Mouse (Mus musculus) midbrain, postnatal 0 days (tissue): ENCODE measurements around the gene Idh3a. TPM values are rescaled to one million over a fixed set of nuclear protein-coding genes. Genes with fewer than 3 reads are reported as not detected.
A peak's percentile ranks its signal among the peaks of the same experiment; 100 is the strongest.
"Not testable (repeated sequence)": the region's sequence is repeated elsewhere in the genome, so short reads cannot be mapped to it uniquely, and the experiment has no call there.

ENCODE experiments used
- ATAC-seq: fragments of 200-750 bp; cut with Nextera tagmentation; 2 replicates; pipeline ENCODE4 v1.8.0; 2017; ENCODE audit warnings: moderate number of reproducible peaks, mild to moderate bottlenecking, moderate TSS enrichment, moderate library complexity; ENCODE audit not compliant: low FRiP score
- DNase-seq: peaks from one replicate; pipeline ENCODE4 v3.0.0-alpha.2; 2015; ENCODE audit warnings: low spot score
- H3K27ac ChIP-seq: fragments of 300-500 bp; sonication (generic); 2 replicates; pipeline ENCODE4 v1.5.1; 2014; ENCODE audit warnings: low read depth, mild to moderate bottlenecking, low read length, mixed read lengths
- H3K27me3 ChIP-seq: fragments of 300-500 bp; sonication (generic); 2 replicates; pipeline ENCODE4 v1.6.1; 2014; ENCODE audit warnings: low read length, control low read depth, mixed read lengths; ENCODE audit not compliant: insufficient read depth
- H3K36me3 ChIP-seq: fragments of 300-500 bp; sonication (generic); 2 replicates; pipeline ENCODE4 v1.6.1; 2014; ENCODE audit warnings: low read length, control low read depth, mixed read lengths; ENCODE audit not compliant: insufficient read depth
- H3K4me1 ChIP-seq: fragments of 300-500 bp; sonication (generic); 2 replicates; pipeline ENCODE4 v1.6.1; 2014; ENCODE audit warnings: mild to moderate bottlenecking, control low read depth, antibody characterized with exemption, low read length, mixed read lengths; ENCODE audit not compliant: insufficient read depth
- H3K4me2 ChIP-seq: fragments of 300-500 bp; sonication (generic); 2 replicates; pipeline ENCODE4 v1.6.1; 2014; ENCODE audit warnings: low read depth, mild to moderate bottlenecking, low read length, mixed read lengths; ENCODE audit not compliant: poor library complexity, severe bottlenecking
- H3K4me3 ChIP-seq: fragments of 300-500 bp; sonication (generic); 2 replicates; pipeline ENCODE4 v1.5.1; 2014; ENCODE audit warnings: low read depth, mild to moderate bottlenecking, low read length, moderate library complexity
- H3K9ac ChIP-seq: fragments of 300-500 bp; sonication (generic); replicated peaks from 2 replicates; pipeline ENCODE4 v1.6.1; 2014; ENCODE audit warnings: mild to moderate bottlenecking, low read length, moderate library complexity, mixed read lengths; ENCODE audit not compliant: poor library complexity, severe bottlenecking
- H3K9me3 ChIP-seq: fragments of 300-500 bp; sonication (generic); 2 replicates; pipeline ENCODE4 v1.6.1; 2016; ENCODE audit warnings: low read length, control low read depth
- CTCF ChIP-seq: IDR thresholded peaks from 2 replicates; pipeline ENCODE4 v1.5.1; 2016; ENCODE audit warnings: antibody characterized with exemption, mild to moderate bottlenecking
- WGBS: fragments of 180-500 bp; shearing (Covaris S2); extraction: QIAGEN DNeasy Blood & Tissue Kit; methylation state at CpG from one replicate; pipeline ENCODE4 v1.1.7; 2014; 5-methylcytosine and 5-hydroxymethylcytosine counted together
- polyA plus RNA-seq: library from polyadenylated mRNA; unstranded; fragments of >200 nt; fragmentation: Nextera tagmentation; extraction: Ambion mirVana; gene quantifications from 2 replicates; pipeline ENCODE4 v1.2.1, GENCODE M21; 2015
- total RNA-seq: library from RNA; depleted of rRNA; stranded (reverse); fragments of >200 nt; gene quantifications from 2 replicates; pipeline ENCODE4 v1.2.3, GENCODE M21; 2014

Idh3a gene
- total and polyA plus RNA-seq, 2 experiments from 2014 or later: 87.2 to 184 TPM

GRCm38 (mm10) chr9:54571130-54571839 lies 14.8 kb upstream of the Idh3a start:
- WGBS: 82% methylated on average over 9 of the region's 9 CpGs
- ATAC-seq: no peak
- H3K36me3 ChIP-seq: no peaks in the 10 kb centered on the region

GRCm38 (mm10) chr9:54583712-54584111 lies 2.4 kb upstream of the Idh3a start:
- no peaks in the 10 kb centered on the region for H3K9me3 ChIP-seq
- TF ChIP-seq CTCF: no peak
- H3K9ac ChIP-seq: no peak overlapping the region
- DNase-seq (no peak), ATAC-seq (no peak)
- peaks cover 9% of the 10 kb centered on the region; the same call in 1 of the 2 replicates for H3K4me1 ChIP-seq
- H3K27ac ChIP-seq: no peak overlapping the region
- WGBS: 52% methylated on average over 1 of the region's 1 CpGs
- no peaks in the 10 kb centered on the region for H3K36me3 ChIP-seq
- no peak overlapping the region for H3K4me2 ChIP-seq
- H3K4me3 ChIP-seq: no peak overlapping the region
- H3K27me3 ChIP-seq: no peaks in the 10 kb centered on the region

More at GRCm38 (mm10) chr9:54571130-54571839, 14.8 kb upstream of the Idh3a start:
- no peak for DNase-seq
- Histone ChIP-seq H3K4me2 (no peak overlapping the region), H3K4me3 (no peak overlapping the region), H3K27ac (no peak overlapping the region), H3K4me1 (no peaks in the 10 kb centered on the region), H3K9ac (no peak overlapping the region), H3K9me3 (no peaks in the 10 kb centered on the region), H3K27me3 (no peaks in the 10 kb centered on the region)
- TF ChIP-seq CTCF: no peak

- not testable (repeated sequence) for H3K9me3 ChIP-seq, H3K4me2 ChIP-seq, DNase-seq, H3K4me3 ChIP-seq, H3K36me3 ChIP-seq, H3K27ac ChIP-seq, H3K4me1 ChIP-seq, H3K27me3 ChIP-seq, ATAC-seq, H3K9ac ChIP-seq
- WGBS: 91% methylated on average over 2 of the region's 2 CpGs
Observed at GRCm38 (mm10) chr9:54584127-54584526, 2.0 kb upstream of the Idh3a start.

- no peak overlapping the region for H3K27ac ChIP-seq
- no peak for TF ChIP-seq CTCF
- no peaks in the 10 kb centered on the region for H3K9me3 ChIP-seq
- DNase-seq: no peak
- H3K36me3 ChIP-seq: peaks cover 3% of the 10 kb centered on the region; the same call in 1 of the 2 replicates
- no peak overlapping the region for H3K9ac ChIP-seq
- peak; percentile 32; the same call in 1 of the 2 replicates for ATAC-seq
- H3K4me2 ChIP-seq: peak overlapping the region; percentile 76
- H3K4me1 ChIP-seq: peaks cover 9% of the 10 kb centered on the region; the same call in 1 of the 2 replicates
- peak overlapping the region; percentile 91 for H3K4me3 ChIP-seq
- H3K27me3 ChIP-seq: no peaks in the 10 kb centered on the region
- WGBS: 32% methylated on average over 5 of the region's 5 CpGs
Observed at GRCm38 (mm10) chr9:54585839-54586198, 315 bp upstream of the Idh3a start.

GRCm38 (mm10) chr9:54587863-54588262 lies 1.7 kb downstream of the Idh3a start:
- H3K36me3 ChIP-seq: peaks cover 14% of the 10 kb centered on the region
- H3K27me3 ChIP-seq: no peaks in the 10 kb centered on the region
- no peaks in the 10 kb centered on the region for H3K9me3 ChIP-seq
- no peak overlapping the region for H3K4me3 ChIP-seq
- 54% methylated on average over 4 of the region's 4 CpGs for WGBS
- no peak for TF ChIP-seq CTCF
- H3K9ac ChIP-seq: peak overlapping the region; percentile 86; the same call in 1 of the 2 replicates
- ATAC-seq: no peak
- peaks cover 9% of the 10 kb centered on the region; the same call in 1 of the 2 replicates for H3K4me1 ChIP-seq
- H3K4me2 ChIP-seq: peak overlapping the region; percentile 76
- H3K27ac ChIP-seq: no peak overlapping the region
- no peak for DNase-seq

- not testable (repeated sequence) for H3K27me3 ChIP-seq, DNase-seq, H3K9ac ChIP-seq, H3K4me3 ChIP-seq, ATAC-seq, H3K4me1 ChIP-seq, H3K9me3 ChIP-seq, H3K27ac ChIP-seq, H3K4me2 ChIP-seq
- H3K36me3 ChIP-seq: peaks cover 62% of the 10 kb centered on the region
- 78% methylated on average over 4 of the region's 4 CpGs for WGBS
Observed at GRCm38 (mm10) chr9:54593652-54594051, 7.5 kb downstream of the Idh3a start.
